Mouse (Mus musculus) hindbrain, embryonic 12.5 days (tissue): ENCODE data around the gene Edrf1. TPM values are rescaled to one million over a fixed set of nuclear protein-coding genes. Genes with fewer than 3 reads are reported as not detected.
"Not testable (repeated sequence)": the region's sequence is repeated elsewhere in the genome, so short reads cannot be mapped to it uniquely, and the experiment has no call there.

Experiments
- ATAC-seq: fragments of 200-750 bp; cut with Nextera tagmentation; 2 replicates; pipeline ENCODE4 v1.8.0; 2017; ENCODE audit warnings: moderate TSS enrichment; ENCODE audit not compliant: low FRiP score
- H3K27ac ChIP-seq: fragments of 300-500 bp; sonication (generic); 2 replicates; pipeline ENCODE4 v1.5.1; 2016; ENCODE audit warnings: mild to moderate bottlenecking
- H3K27me3 ChIP-seq: fragments of 300-500 bp; sonication (generic); 2 replicates; pipeline ENCODE4 v1.6.1; 2016; ENCODE audit warnings: mild to moderate bottlenecking
- H3K36me3 ChIP-seq: fragments of 300-500 bp; sonication (generic); 2 replicates; pipeline ENCODE4 v1.6.1; 2016; ENCODE audit warnings: mild to moderate bottlenecking
- H3K4me1 ChIP-seq: fragments of 300-500 bp; sonication (generic); 2 replicates; pipeline ENCODE4 v1.6.1; 2016
- H3K4me2 ChIP-seq: fragments of 300-500 bp; sonication (generic); replicated peaks from 2 replicates; pipeline ENCODE4 v1.6.1; 2016; ENCODE audit warnings: mild to moderate bottlenecking
- H3K4me3 ChIP-seq: fragments of 300-500 bp; sonication (generic); 2 replicates; pipeline ENCODE4 v1.5.1; 2016; ENCODE audit warnings: mild to moderate bottlenecking
- H3K9ac ChIP-seq: fragments of 300-500 bp; sonication (generic); 2 replicates; pipeline ENCODE4 v1.6.1; 2016; ENCODE audit warnings: mild to moderate bottlenecking, moderate library complexity
- H3K9me3 ChIP-seq: fragments of 300-500 bp; sonication (generic); replicated peaks from 2 replicates; pipeline ENCODE4 v1.6.1; 2016; ENCODE audit warnings: mild to moderate bottlenecking
- WGBS: fragments of 180-500 bp; shearing (Covaris S2); methylation state at CpG from one replicate; pipeline ENCODE4 v1.1.7; 2016; 5-methylcytosine and 5-hydroxymethylcytosine counted together
- polyA plus RNA-seq: library from polyadenylated mRNA; unstranded; fragments of >200 nt; fragmentation: Nextera tagmentation; extraction: Ambion mirVana; gene quantifications from 2 replicates; pipeline ENCODE4 v1.2.1, GENCODE M21; 2016

Gene Edrf1
- polyA plus RNA-seq, 1 experiment from 2014 or later, result 34.6 TPM

- ATAC-seq, result no peak
- peaks cover 78% of the 10 kb centered on the region for H3K36me3 ChIP-seq
- no peak overlapping the region for H3K4me2 ChIP-seq
Observed at GRCm38 (mm10) chr7:133669946-133670345, 32.6 kb downstream of the Edrf1 start.

GRCm38 (mm10) chr7:133670846-133671245 lies 33.5 kb downstream of the Edrf1 start:
- peaks cover 72% of the 10 kb centered on the region for H3K36me3 ChIP-seq
- no peaks in the 10 kb centered on the region for H3K4me1 ChIP-seq
- WGBS, result 96% methylated on average over 3 of the region's 3 CpGs
- H3K9me3 ChIP-seq, result no peaks in the 10 kb centered on the region
- no peak overlapping the region for H3K4me2 ChIP-seq
- H3K9ac ChIP-seq, result no peak overlapping the region
- no peak overlapping the region for H3K27ac ChIP-seq
- H3K27me3 ChIP-seq, result no peaks in the 10 kb centered on the region
- no peak for ATAC-seq
- H3K4me3 ChIP-seq, result no peak overlapping the region

More at GRCm38 (mm10) chr7:133669946-133670345, 32.6 kb downstream of the Edrf1 start:
- no peak overlapping the region for H3K4me3 ChIP-seq
- H3K9ac ChIP-seq, result no peak overlapping the region
- H3K9me3 ChIP-seq, result no peaks in the 10 kb centered on the region
- H3K27me3 ChIP-seq, result no peaks in the 10 kb centered on the region
- no peak overlapping the region for H3K27ac ChIP-seq
- H3K4me1 ChIP-seq, result no peaks in the 10 kb centered on the region
- WGBS, result 93% methylated on average over 9 of the region's 9 CpGs

DNA sequence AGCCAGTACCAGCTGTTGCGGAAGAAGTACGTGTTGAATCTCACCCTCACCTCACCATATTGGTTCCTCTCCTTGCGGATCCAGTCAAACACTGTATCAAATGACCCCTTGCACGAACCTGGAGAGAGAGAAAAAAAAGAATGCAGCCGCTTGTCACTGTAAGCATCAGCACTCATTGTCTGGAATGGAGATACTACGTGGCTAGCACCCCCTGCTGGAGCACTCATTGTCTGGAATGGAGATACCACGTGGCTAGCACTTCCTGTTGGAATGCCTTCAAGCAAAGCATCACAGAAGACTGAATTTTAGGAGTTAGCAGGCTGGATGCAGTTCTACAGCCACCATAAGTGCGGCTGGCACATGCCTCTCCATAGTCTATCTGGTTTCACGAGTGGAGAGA lies 38.7 kb downstream of the Edrf1 start:
- ATAC-seq, result no peak
- H3K27me3 ChIP-seq, result no peaks in the 10 kb centered on the region
- no peaks in the 10 kb centered on the region for H3K4me1 ChIP-seq
- no peak overlapping the region for H3K4me3 ChIP-seq
- no peak overlapping the region for H3K27ac ChIP-seq
- H3K36me3 ChIP-seq, result peaks cover 34% of the 10 kb centered on the region
- no peak overlapping the region for H3K4me2 ChIP-seq
- no peaks in the 10 kb centered on the region for H3K9me3 ChIP-seq
- no peak overlapping the region for H3K9ac ChIP-seq
- 65% methylated on average over 9 of the region's 9 CpGs for WGBS

DNA sequence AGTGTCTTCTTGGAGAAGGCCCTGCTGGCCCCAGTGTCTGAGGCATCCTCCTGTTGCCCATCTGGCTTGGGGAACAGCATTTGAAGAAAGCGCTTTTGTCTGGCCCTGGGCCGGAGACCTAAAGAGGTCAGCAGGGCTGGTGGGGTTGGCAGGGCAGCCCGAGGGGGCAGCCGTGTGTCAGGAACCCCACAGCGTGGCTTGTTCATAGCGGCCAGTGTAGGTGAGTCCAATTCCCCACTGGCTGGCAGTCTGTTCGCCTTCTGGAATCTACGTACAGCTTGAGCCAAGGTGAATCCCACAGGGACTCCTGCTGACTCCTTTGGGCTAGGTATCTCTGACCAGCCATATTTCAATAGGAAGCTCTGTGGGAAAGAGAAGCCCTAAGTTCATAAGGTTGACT lies 41.4 kb downstream of the Edrf1 start:
- Histone ChIP-seq H3K36me3 (peaks cover 7% of the 10 kb centered on the region; the same call in 1 of the 2 replicates), H3K9me3 (no peaks in the 10 kb centered on the region)
- WGBS, result 92% methylated on average over 8 of the region's 8 CpGs

GRCm38 (mm10) chr7:133679439-133679838 lies 42.1 kb downstream of the Edrf1 start:
- Histone ChIP-seq H3K27me3 (no peaks in the 10 kb centered on the region), H3K4me1 (no peaks in the 10 kb centered on the region), H3K9me3 (no peaks in the 10 kb centered on the region), H3K4me2 (no peak overlapping the region), H3K36me3 (0 out of 2 replicates have a peak, but pooled peaks cover 4% of the 10 kb centered on the region), H3K4me3 (no peak overlapping the region), H3K9ac (no peak overlapping the region), H3K27ac (no peak overlapping the region)
- WGBS, result 73% methylated on average over 4 of the region's 4 CpGs
- no peak for ATAC-seq

More for the DNA sequence above, 41.4 kb downstream of the Edrf1 start:
- no peaks in the 10 kb centered on the region for H3K27me3 ChIP-seq
- no peak overlapping the region for H3K27ac ChIP-seq
- H3K4me3 ChIP-seq, result no peak overlapping the region
- H3K9ac ChIP-seq, result no peak overlapping the region
- no peak overlapping the region for H3K4me2 ChIP-seq
- no peak for ATAC-seq
- H3K4me1 ChIP-seq, result no peaks in the 10 kb centered on the region

- Histone ChIP-seq H3K36me3 (0 out of 2 replicates have a peak, but pooled peaks cover 4% of the 10 kb centered on the region), H3K4me3 (no peak within 1 kb of the TSS), H3K4me2 (no peak within 1 kb of the TSS), H3K9ac (no peak within 1 kb of the TSS), H3K4me1 (no peaks in the 10 kb centered on the region), H3K27me3 (no peaks in the 10 kb centered on the region), H3K9me3 (no peaks in the 10 kb centered on the region), H3K27ac (no peak within 1 kb of the TSS)
- WGBS, result 86% methylated on average over 3 of the region's 3 CpGs
- no peak for ATAC-seq
Observed at GRCm38 (mm10) chr7:133679961-133680360, 42.6 kb downstream of the Edrf1 start, which contains the start of gene Mmp21. Mmp21 (minus strand) TSS chr7:133680061.

DNA sequence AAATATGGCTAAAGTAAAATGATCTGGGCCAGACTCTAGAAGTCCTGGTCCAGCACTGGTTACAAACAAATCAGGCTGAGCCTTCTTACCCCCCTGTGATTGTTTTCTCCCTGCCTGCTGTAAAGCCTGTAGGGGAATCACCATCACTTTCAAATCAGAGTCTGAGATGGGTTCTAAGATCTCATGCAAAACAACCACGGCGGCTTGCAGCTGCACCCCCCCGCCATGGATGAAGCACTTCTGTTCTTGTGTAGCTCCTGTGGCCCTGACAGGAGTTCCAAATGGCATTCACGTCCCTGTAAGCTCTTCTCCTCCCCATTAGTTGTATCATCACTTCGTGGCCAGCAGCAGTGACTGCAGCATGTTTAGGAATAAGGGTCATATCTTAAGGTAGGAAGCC lies 46.3 kb downstream of the Edrf1 start:
- 81% methylated on average over 5 of the region's 5 CpGs for WGBS
- Histone ChIP-seq H3K27ac (no peak overlapping the region), H3K4me2 (no peak overlapping the region), H3K36me3 (peaks cover 23% of the 10 kb centered on the region), H3K27me3 (no peaks in the 10 kb centered on the region), H3K4me1 (no peaks in the 10 kb centered on the region), H3K9me3 (peaks cover 3% of the 10 kb centered on the region; the same call in 1 of the 2 replicates), H3K4me3 (no peak overlapping the region), H3K9ac (no peak overlapping the region)
- no peak for ATAC-seq

DNA sequence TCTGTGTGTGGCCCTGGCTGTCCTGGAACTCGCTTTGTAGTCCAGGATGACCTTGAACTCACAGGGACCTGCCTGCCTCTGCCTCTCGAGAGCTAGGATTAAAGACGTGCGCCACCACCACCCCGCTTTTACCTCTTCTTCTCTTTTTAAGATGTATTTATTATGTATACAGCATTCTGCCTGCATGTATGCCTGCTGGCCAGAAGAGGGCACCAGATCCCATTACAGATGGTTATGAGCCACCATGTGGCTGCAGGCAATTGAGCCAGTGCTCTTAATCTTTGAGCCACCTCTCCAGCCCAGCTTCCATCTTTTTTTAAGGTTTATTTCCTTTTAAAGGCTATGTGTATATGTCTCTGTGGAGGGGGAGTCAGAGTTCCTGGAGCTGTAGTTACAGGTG lies 46.8 kb downstream of the Edrf1 start:
- Histone ChIP-seq H3K4me1 (no peaks in the 10 kb centered on the region), H3K27me3 (no peaks in the 10 kb centered on the region), H3K4me3 (no peak overlapping the region), H3K9me3 (peaks cover 8% of the 10 kb centered on the region; the same call in 1 of the 2 replicates), H3K27ac (no peak overlapping the region), H3K9ac (no peak overlapping the region), H3K4me2 (no peak overlapping the region), H3K36me3 (peaks cover 28% of the 10 kb centered on the region)
- WGBS, result 82% methylated on average over 5 of the region's 5 CpGs
- no peak for ATAC-seq

GRCm38 (mm10) chr7:133684701-133685100 lies 47.4 kb downstream of the Edrf1 start:
- H3K4me2 ChIP-seq, result no peak overlapping the region
- H3K4me3 ChIP-seq, result no peak overlapping the region
- H3K4me1 ChIP-seq, result no peaks in the 10 kb centered on the region
- 95% methylated on average over 6 of the region's 6 CpGs for WGBS
- H3K27me3 ChIP-seq, result no peaks in the 10 kb centered on the region
- H3K9ac ChIP-seq, result no peak overlapping the region
- H3K27ac ChIP-seq, result no peak overlapping the region
- peaks cover 14% of the 10 kb centered on the region; the same call in 1 of the 2 replicates for H3K9me3 ChIP-seq
- no peak for ATAC-seq
- peaks cover 34% of the 10 kb centered on the region for H3K36me3 ChIP-seq

GRCm38 (mm10) chr7:133685644-133686043 lies 48.3 kb downstream of the Edrf1 start:
- not testable (repeated sequence) for ATAC-seq

DNA sequence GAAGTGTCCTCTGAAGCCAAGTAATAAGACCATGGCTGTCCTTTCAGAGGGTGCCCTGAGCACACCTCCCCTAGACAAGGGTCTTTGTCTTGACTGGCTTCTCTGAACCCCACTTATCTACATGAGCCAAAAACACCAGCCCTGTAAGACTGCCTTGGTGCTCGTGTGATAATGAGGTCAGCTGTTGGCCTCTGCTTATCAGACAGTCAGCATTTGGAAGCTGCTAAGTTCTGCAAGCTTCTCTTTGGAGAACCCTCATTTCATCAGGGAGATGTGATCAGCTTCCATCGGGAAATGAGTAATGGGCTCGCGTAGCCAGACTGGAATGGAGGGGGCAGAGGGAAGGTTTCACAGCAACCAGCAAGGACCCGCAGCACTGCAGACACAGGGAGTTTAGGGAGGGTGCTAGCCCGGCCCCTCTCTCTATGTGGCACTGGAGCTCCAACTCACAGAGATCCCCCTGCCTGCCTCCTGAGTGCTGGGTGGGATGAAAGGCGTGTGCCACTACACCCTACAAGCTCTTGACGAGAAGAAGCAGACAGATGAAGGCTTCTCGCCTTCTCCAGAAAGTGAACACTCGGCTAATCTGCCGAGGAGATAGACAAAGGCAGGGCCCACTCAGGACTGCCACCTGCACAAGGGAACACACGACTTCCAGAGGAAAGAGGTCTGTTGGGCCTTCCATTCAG lies 60.8 kb downstream of the Edrf1 start:
- no peak overlapping the region for H3K27ac ChIP-seq
- ATAC-seq, result no peak
- WGBS, result 88% methylated on average over 12 of the region's 12 CpGs

More at GRCm38 (mm10) chr7:133685644-133686043, 48.3 kb downstream of the Edrf1 start:
- Histone ChIP-seq H3K36me3 (peaks cover 43% of the 10 kb centered on the region), H3K9me3 (peaks cover 14% of the 10 kb centered on the region; the same call in 1 of the 2 replicates)
- H3K27me3 ChIP-seq, H3K4me3 ChIP-seq, H3K4me1 ChIP-seq, H3K27ac ChIP-seq, H3K4me2 ChIP-seq, H3K9ac ChIP-seq: not testable (repeated sequence)

DNA sequence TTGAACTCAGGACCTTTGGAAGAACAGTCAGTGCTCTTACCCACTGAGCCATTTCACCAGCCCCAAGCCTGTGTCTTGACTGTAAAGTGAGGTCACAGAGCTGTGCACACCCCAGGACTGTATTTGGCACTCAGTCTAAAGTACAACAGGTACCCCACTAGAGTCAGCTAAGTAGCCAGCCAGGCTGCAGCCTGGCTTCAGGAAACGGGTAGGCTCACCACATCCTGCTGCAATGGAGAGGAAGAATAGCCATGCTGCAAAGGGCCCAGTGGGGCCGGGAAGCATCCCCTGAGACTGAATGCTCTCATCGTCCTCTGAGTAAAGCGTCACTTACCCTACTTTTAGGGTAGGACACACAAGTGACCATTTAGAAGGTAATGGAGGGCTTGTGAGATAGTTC lies 62.5 kb downstream of the Edrf1 start:
- ATAC-seq, result no peak

More for the DNA sequence above, 60.8 kb downstream of the Edrf1 start:
- H3K36me3 ChIP-seq, result peaks cover 12% of the 10 kb centered on the region
- H3K27me3 ChIP-seq, result no peaks in the 10 kb centered on the region
- H3K4me1 ChIP-seq, result no peaks in the 10 kb centered on the region
- no peaks in the 10 kb centered on the region for H3K9me3 ChIP-seq
- no peak overlapping the region for H3K4me3 ChIP-seq
- H3K9ac ChIP-seq, result no peak overlapping the region
- H3K4me2 ChIP-seq, result no peak overlapping the region

DNA sequence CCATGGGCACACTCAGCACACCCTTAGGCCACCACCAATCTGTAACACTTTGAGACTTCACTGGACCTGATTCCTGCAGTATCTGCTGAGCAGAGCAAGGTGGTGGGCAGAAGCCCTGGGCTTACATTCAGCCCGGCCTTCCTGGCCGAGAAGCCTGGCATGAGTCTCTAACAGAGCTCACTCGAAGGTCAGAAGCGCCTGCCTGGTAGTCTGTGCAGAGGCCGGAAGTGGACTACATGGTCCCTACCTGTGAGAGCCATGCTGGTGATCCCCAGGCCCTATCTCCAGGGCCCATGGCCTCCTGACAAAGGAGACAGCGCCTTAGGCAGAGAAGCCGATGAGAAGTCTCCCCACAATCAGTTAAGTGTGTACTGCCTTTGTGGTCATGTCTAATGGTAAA lies 64.0 kb downstream of the Edrf1 start:
- H3K4me3 ChIP-seq, result no peak overlapping the region
- peaks cover 12% of the 10 kb centered on the region for H3K36me3 ChIP-seq
- no peaks in the 10 kb centered on the region for H3K9me3 ChIP-seq
- no peak overlapping the region for H3K4me2 ChIP-seq
- 91% methylated on average over 7 of the region's 7 CpGs for WGBS
- no peaks in the 10 kb centered on the region for H3K4me1 ChIP-seq
- no peak overlapping the region for H3K27ac ChIP-seq
- no peaks in the 10 kb centered on the region for H3K27me3 ChIP-seq
- H3K9ac ChIP-seq, result no peak overlapping the region
- no peak for ATAC-seq

More for the DNA sequence above, 62.5 kb downstream of the Edrf1 start:
- Histone ChIP-seq H3K36me3 (peaks cover 12% of the 10 kb centered on the region), H3K9me3 (no peaks in the 10 kb centered on the region), H3K9ac (no peak overlapping the region), H3K4me2 (no peak overlapping the region), H3K27me3 (no peaks in the 10 kb centered on the region), H3K27ac (no peak overlapping the region), H3K4me1 (no peaks in the 10 kb centered on the region), H3K4me3 (no peak overlapping the region)
- WGBS, result 87% methylated on average over 4 of the region's 4 CpGs
